Mouse (Mus musculus): ENCODE data around the gene Phkg2. TPM values are rescaled to one million over a fixed set of nuclear protein-coding genes. Genes with fewer than 3 reads are reported as not detected.

Gene Phkg2
- polyA plus RNA-seq, 1 experiment from 2014 or later: 60.5 TPM

DNA sequence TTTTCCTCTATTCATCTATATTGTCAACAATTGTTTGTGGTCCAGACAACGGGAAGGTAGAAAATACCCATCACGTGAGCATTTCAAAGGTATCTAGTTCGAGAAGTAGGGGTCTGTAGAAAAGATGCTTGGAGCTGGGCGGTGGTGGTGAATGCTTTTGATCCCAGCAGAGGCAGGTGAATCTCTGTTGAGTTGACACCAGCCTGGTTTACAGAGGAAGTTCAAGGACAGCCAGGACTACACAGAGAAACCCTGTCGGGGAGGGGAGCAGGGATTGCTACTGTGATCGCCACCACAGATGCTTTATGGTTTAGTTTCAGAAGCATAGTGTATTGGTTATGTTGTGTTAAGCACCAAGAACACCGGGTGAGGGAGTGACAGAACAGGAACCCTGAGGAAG is 975 bp downstream of the Phkg2 start:
- Histone ChIP-seq H3K4me2 (ENCODE audit: low read length) (peak overlapping the region; percentile 95), H3K4me1 (ENCODE audit: control insufficient read depth, insufficient read depth, low read depth, low read length) (peaks cover 20% of the 10 kb centered on the region), H3K27ac (ENCODE audit: low read depth, low read length) (no peak overlapping the region), H3K27me3 (replicated peaks; ENCODE audit: control insufficient read depth, insufficient read depth, low read length) (no peaks in the 10 kb centered on the region), H3K9ac (ENCODE audit: low read depth, low read length) (peak overlapping the region; percentile 90), H3K36me3 (ENCODE audit: control insufficient read depth, insufficient read depth, low read length) (peaks cover 3% of the 10 kb centered on the region; the same call in 1 of the 2 replicates), H3K4me3 (ENCODE audit: low read length) (peak overlapping the region; percentile 93), H3K9me3 (ENCODE audit: control insufficient read depth, low read length) (no peaks in the 10 kb centered on the region)
- 19% methylated on average over 7 of the region's 7 CpGs for WGBS
- no peak for ATAC-seq

GRCm38 (mm10) chr7:127583260-127583659 is 10.1 kb downstream of the Phkg2 start:
- H3K27me3 ChIP-seq (replicated peaks; ENCODE audit: control insufficient read depth, insufficient read depth, low read length): no peaks in the 10 kb centered on the region
- no peak overlapping the region for H3K9ac ChIP-seq (ENCODE audit: low read depth, low read length)
- H3K27ac ChIP-seq (ENCODE audit: low read depth, low read length): no peak overlapping the region
- no peaks in the 10 kb centered on the region for H3K9me3 ChIP-seq (ENCODE audit: control insufficient read depth, low read length)
- ATAC-seq: no peak
- peaks cover 26% of the 10 kb centered on the region for H3K36me3 ChIP-seq (ENCODE audit: control insufficient read depth, insufficient read depth, low read length)
- H3K4me3 ChIP-seq (ENCODE audit: low read length): no peak overlapping the region
- peaks cover 7% of the 10 kb centered on the region for H3K4me1 ChIP-seq (ENCODE audit: control insufficient read depth, insufficient read depth, low read depth, low read length)
- H3K4me2 ChIP-seq (ENCODE audit: low read length): no peak overlapping the region
- 91% methylated on average over 6 of the region's 6 CpGs for WGBS

GRCm38 (mm10) chr7:127585031-127585430 is 11.9 kb downstream of the Phkg2 start:
- no peaks in the 10 kb centered on the region for H3K9me3 ChIP-seq (ENCODE audit: control insufficient read depth, low read length)
- H3K27ac ChIP-seq (ENCODE audit: low read depth, low read length): no peak overlapping the region
- H3K27me3 ChIP-seq (replicated peaks; ENCODE audit: control insufficient read depth, insufficient read depth, low read length): no peaks in the 10 kb centered on the region
- no peak overlapping the region for H3K9ac ChIP-seq (ENCODE audit: low read depth, low read length)
- H3K4me1 ChIP-seq (ENCODE audit: control insufficient read depth, insufficient read depth, low read depth, low read length): peaks cover 13% of the 10 kb centered on the region
- no peak overlapping the region for H3K4me3 ChIP-seq (ENCODE audit: low read length)
- H3K36me3 ChIP-seq (ENCODE audit: control insufficient read depth, insufficient read depth, low read length): peaks cover 21% of the 10 kb centered on the region
- no peak for ATAC-seq
- no peak overlapping the region for H3K4me2 ChIP-seq (ENCODE audit: low read length)
- 92% methylated on average over 7 of the region's 7 CpGs for WGBS

DNA sequence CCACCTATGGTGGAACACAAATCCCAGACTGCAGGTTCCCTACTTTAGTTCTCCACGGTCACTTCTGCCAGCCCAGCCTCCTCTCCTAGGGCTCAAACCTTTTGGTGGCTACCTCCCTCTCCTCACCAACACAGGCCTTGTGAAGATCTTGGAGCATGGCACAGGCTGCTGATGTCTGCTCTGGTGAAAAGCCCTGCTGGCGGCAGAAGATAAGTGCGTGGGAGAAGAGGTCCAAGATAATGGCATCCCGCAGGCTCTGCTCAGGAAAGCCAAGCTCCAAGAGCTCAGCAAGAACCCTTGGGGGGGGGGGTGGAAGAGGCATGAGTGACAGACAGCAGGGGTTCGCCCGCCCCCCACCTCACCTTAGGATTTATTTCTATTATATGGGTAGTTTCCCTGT is 13.0 kb downstream of the Phkg2 start:
- ATAC-seq: no peak

DNA sequence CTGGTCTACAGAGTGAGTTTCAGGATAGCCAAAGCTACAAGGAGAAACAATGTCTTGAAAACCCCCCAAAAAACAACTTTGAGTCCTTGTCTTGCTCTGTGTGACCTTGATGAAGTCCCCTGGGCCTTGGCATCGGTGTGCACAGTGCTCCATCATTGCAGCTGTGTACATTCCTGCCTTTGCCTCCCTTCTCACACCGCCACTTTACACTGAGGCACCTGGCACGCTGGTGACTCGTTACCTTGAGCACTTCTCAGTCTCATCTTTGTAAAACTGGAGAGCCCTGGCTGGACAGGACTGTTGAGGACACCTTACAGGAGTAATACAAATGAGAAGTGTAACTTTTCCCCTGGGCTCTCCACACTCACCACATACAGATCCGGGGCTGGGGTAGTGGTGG is 14.1 kb downstream of the Phkg2 start:
- H3K36me3 ChIP-seq (ENCODE audit: control insufficient read depth, insufficient read depth, low read length): peaks cover 28% of the 10 kb centered on the region
- WGBS: 71% methylated on average over 5 of the region's 5 CpGs
- ATAC-seq: no peak

More for the DNA sequence above, 13.0 kb downstream of the Phkg2 start:
- Histone ChIP-seq H3K4me2 (ENCODE audit: low read length) (no peak overlapping the region), H3K27me3 (replicated peaks; ENCODE audit: control insufficient read depth, insufficient read depth, low read length) (no peaks in the 10 kb centered on the region), H3K9me3 (ENCODE audit: control insufficient read depth, low read length) (no peaks in the 10 kb centered on the region), H3K4me3 (ENCODE audit: low read length) (no peak overlapping the region), H3K9ac (ENCODE audit: low read depth, low read length) (no peak overlapping the region), H3K36me3 (ENCODE audit: control insufficient read depth, insufficient read depth, low read length) (peaks cover 19% of the 10 kb centered on the region), H3K27ac (ENCODE audit: low read depth, low read length) (no peak overlapping the region), H3K4me1 (ENCODE audit: control insufficient read depth, insufficient read depth, low read depth, low read length) (peaks cover 13% of the 10 kb centered on the region)
- 92% methylated on average over 6 of the region's 6 CpGs for WGBS

GRCm38 (mm10) chr7:127588011-127588871 is 15.1 kb downstream of the Phkg2 start, which contains the start of the genes Ccdc189 and Rnf40:
Gene Ccdc189 (minus strand): TSS chr7:127588595.
Gene Rnf40 (plus strand): TSS chr7:127588767.
- H3K27me3 ChIP-seq (replicated peaks; ENCODE audit: control insufficient read depth, insufficient read depth, low read length): no peaks in the 10 kb centered on the region
- peak within 1 kb of the TSS; percentile 76 for H3K4me2 ChIP-seq (ENCODE audit: low read length)
- H3K4me3 ChIP-seq (ENCODE audit: low read length): peak within 1 kb of the TSS; percentile 84
- H3K27ac ChIP-seq (ENCODE audit: low read depth, low read length): peak within 1 kb of the TSS; percentile 75
- ATAC-seq: peak; percentile 99
- no peaks in the 10 kb centered on the region for H3K9me3 ChIP-seq (ENCODE audit: control insufficient read depth, low read length)
- WGBS: under 1% methylated on average over 49 of the region's 50 CpGs
- H3K9ac ChIP-seq (ENCODE audit: low read depth, low read length): peak within 1 kb of the TSS; percentile 84
- H3K4me1 ChIP-seq (ENCODE audit: control insufficient read depth, insufficient read depth, low read depth, low read length): peaks cover 13% of the 10 kb centered on the region
- H3K36me3 ChIP-seq (ENCODE audit: control insufficient read depth, insufficient read depth, low read length): peaks cover 28% of the 10 kb centered on the region

More for the DNA sequence above, 14.1 kb downstream of the Phkg2 start:
- Histone ChIP-seq H3K4me3 (ENCODE audit: low read length) (peak overlapping the region; percentile 84), H3K27ac (ENCODE audit: low read depth, low read length) (no peak overlapping the region), H3K4me1 (ENCODE audit: control insufficient read depth, insufficient read depth, low read depth, low read length) (peaks cover 13% of the 10 kb centered on the region), H3K9me3 (ENCODE audit: control insufficient read depth, low read length) (no peaks in the 10 kb centered on the region), H3K4me2 (ENCODE audit: low read length) (peak overlapping the region; percentile 76), H3K27me3 (replicated peaks; ENCODE audit: control insufficient read depth, insufficient read depth, low read length) (no peaks in the 10 kb centered on the region), H3K9ac (ENCODE audit: low read depth, low read length) (peak overlapping the region; percentile 49)

- H3K4me1 ChIP-seq (ENCODE audit: control insufficient read depth, insufficient read depth, low read depth, low read length): peaks cover 13% of the 10 kb centered on the region
- peaks cover 28% of the 10 kb centered on the region for H3K36me3 ChIP-seq (ENCODE audit: control insufficient read depth, insufficient read depth, low read length)
- WGBS: 6% methylated on average over 29 of the region's 29 CpGs
- H3K27me3 ChIP-seq (replicated peaks; ENCODE audit: control insufficient read depth, insufficient read depth, low read length): no peaks in the 10 kb centered on the region
- H3K4me3 ChIP-seq (ENCODE audit: low read length): peak overlapping the region; percentile 84
- H3K9me3 ChIP-seq (ENCODE audit: control insufficient read depth, low read length): no peaks in the 10 kb centered on the region
- H3K27ac ChIP-seq (ENCODE audit: low read depth, low read length): peak overlapping the region; percentile 75
- no peak for ATAC-seq
- peak overlapping the region; percentile 76 for H3K4me2 ChIP-seq (ENCODE audit: low read length)
- H3K9ac ChIP-seq (ENCODE audit: low read depth, low read length): peak overlapping the region; percentile 84
These were observed 15.8 kb downstream of the Phkg2 start for GRCm38 (mm10) chr7:127588901-127589300.

GRCm38 (mm10) chr7:127589637-127590036 is 16.5 kb downstream of the Phkg2 start:
- ATAC-seq: no peak
- H3K4me3 ChIP-seq (ENCODE audit: low read length): no peak overlapping the region
- H3K27me3 ChIP-seq (replicated peaks; ENCODE audit: control insufficient read depth, insufficient read depth, low read length): no peaks in the 10 kb centered on the region
- 93% methylated on average over 9 of the region's 9 CpGs for WGBS
- peaks cover 34% of the 10 kb centered on the region for H3K36me3 ChIP-seq (ENCODE audit: control insufficient read depth, insufficient read depth, low read length)
- no peak overlapping the region for H3K9ac ChIP-seq (ENCODE audit: low read depth, low read length)
- no peak overlapping the region for H3K27ac ChIP-seq (ENCODE audit: low read depth, low read length)
- no peaks in the 10 kb centered on the region for H3K9me3 ChIP-seq (ENCODE audit: control insufficient read depth, low read length)
- H3K4me2 ChIP-seq (ENCODE audit: low read length): peak overlapping the region; percentile 76
- peaks cover 13% of the 10 kb centered on the region for H3K4me1 ChIP-seq (ENCODE audit: control insufficient read depth, insufficient read depth, low read depth, low read length)

DNA sequence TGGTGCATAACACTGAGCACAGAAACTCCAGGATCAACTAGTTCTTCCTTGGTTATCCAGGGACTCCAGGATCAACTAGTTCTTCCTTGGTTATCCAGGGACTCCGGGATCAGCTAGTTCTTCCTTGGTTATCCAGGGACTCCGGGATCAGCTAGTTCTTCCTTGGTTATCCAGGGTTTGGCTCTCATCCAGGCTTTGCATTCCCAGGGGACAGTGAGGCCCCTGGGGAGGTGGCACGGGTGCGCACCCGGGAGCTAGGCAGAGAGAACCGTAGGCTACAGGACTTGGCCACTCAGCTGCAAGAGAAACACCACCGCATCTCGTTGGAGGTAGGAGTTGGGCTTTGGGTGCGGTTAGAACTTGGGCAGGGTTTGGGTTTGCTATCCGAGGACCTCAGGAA is 18.0 kb downstream of the Phkg2 start:
- WGBS: 89% methylated on average over 10 of the region's 10 CpGs
- peaks cover 13% of the 10 kb centered on the region for H3K4me1 ChIP-seq (ENCODE audit: control insufficient read depth, insufficient read depth, low read depth, low read length)

More for the DNA sequence above, 18.0 kb downstream of the Phkg2 start:
- ATAC-seq: no peak
- Histone ChIP-seq H3K4me3 (ENCODE audit: low read length) (no peak overlapping the region), H3K36me3 (ENCODE audit: control insufficient read depth, insufficient read depth, low read length) (peaks cover 48% of the 10 kb centered on the region), H3K9me3 (ENCODE audit: control insufficient read depth, low read length) (no peaks in the 10 kb centered on the region), H3K27ac (ENCODE audit: low read depth, low read length) (no peak overlapping the region), H3K4me2 (ENCODE audit: low read length) (no peak overlapping the region), H3K27me3 (replicated peaks; ENCODE audit: control insufficient read depth, insufficient read depth, low read length) (no peaks in the 10 kb centered on the region), H3K9ac (ENCODE audit: low read depth, low read length) (no peak overlapping the region)
